Mouse (Mus musculus): ENCODE measurements around the gene Islr. TPM values are rescaled to one million over a fixed set of nuclear protein-coding genes. Genes with fewer than 3 reads are reported as not detected.

Islr gene
- polyA plus RNA-seq, 1 experiment from 2014 or later, result 10.4 TPM

Small RNAs within 50 kb of the gene (microRNA-seq; reads per million reads assigned to microRNA genes)
- gene Mir6385, result not detected

Other genes starting within 250 kb of the Islr start
- gene Cyp11a1, start 197.9 kb downstream of the Islr start, polyA plus RNA-seq (2016; fragmentation: Nextera tagmentation; extraction: Ambion mirVana), result 0.10 TPM in 1 of 2 replicates, not detected in the other
- gene Stra6, start 140.5 kb downstream of the Islr start, polyA plus RNA-seq (2016; fragmentation: Nextera tagmentation; extraction: Ambion mirVana), result 2.7 and 16.3 TPM in 2 replicates
- 0.07 TPM in 1 of 2 replicates, not detected in the other for gene Ccdc33, start 85.5 kb downstream of the Islr start, polyA plus RNA-seq (2016; fragmentation: Nextera tagmentation; extraction: Ambion mirVana)
- gene Islr2, start within 50 bp of the Islr start, polyA plus RNA-seq (2016; fragmentation: Nextera tagmentation; extraction: Ambion mirVana), result not detected in 2 replicates
- gene Pml, start 45.5 kb upstream of the Islr start, polyA plus RNA-seq (2016; fragmentation: Nextera tagmentation; extraction: Ambion mirVana), result 14.7 and 17.6 TPM in 2 replicates
- gene Stoml1, start 48.9 kb upstream of the Islr start, polyA plus RNA-seq (2016; fragmentation: Nextera tagmentation; extraction: Ambion mirVana), result 24.2 and 27.0 TPM in 2 replicates
- gene Loxl1, start 108.9 kb upstream of the Islr start, polyA plus RNA-seq (2016; fragmentation: Nextera tagmentation; extraction: Ambion mirVana), result 35.7 and 36.1 TPM in 2 replicates
- gene Tbc1d21, start 166.1 kb upstream of the Islr start, polyA plus RNA-seq (2016; fragmentation: Nextera tagmentation; extraction: Ambion mirVana), result not detected in 2 replicates

Measured in heart, embryonic 10.5 days (tissue).